Comparison of ENCODE assay signal across 8 mouse cellular contexts in the genomic region with DNA sequence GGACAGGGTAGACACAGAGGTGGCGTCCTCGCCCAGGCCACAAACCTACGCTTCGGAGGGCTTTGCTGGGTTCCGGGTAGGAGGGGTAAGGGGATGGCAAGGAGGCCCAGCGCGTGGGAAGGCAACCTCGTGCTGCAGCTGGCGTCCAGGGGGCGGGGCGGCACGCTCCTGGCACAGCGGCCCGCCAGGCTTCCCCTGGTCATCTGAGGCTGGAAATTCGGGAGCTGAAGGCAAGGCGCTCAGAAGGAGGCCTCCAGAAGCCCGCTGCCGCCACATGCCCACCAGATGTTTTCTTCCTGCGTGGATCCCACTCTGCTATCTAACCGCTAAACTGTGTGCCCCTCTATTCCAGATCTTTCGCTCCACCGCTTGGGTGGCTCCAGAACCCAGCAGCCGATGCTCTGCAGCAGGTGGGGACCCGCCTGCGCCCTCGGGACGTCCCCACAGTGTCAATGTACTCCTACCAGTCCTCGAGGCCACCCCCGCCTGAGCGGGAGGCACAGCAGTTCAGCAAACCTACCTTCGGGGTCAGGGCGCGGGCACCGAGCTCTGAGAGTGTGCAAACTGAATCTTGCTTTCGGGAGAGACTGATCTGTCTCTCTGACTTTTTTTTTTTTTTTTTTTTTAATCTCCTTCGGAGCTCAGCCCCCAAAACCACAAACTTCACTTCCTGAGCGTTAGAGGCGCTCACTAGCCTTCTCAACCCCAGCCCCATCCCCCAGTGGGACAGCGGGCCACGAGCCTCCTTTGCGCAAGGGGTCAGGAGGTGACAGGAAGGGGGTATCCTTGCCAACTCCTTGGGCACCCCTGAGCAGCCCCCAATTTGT. TPM values are rescaled to one million over a fixed set of nuclear protein-coding genes. Genes with fewer than 3 reads are reported as not detected.
A peak's percentile ranks its signal among the peaks of the same experiment; 100 is the strongest.
DNase-seq lines count a peak whose midpoint lies in the region; ATAC-seq and TF ChIP-seq lines count a peak whose summit lies in the region.

A gene (minus strand): TSS at position 602 of the 827 bp plus-strand sequence.

- TF ChIP-seq CTCF in liver, postnatal 0 days (IDR thresholded peaks at IDR 0.05; ENCODE audit: low read depth) = no peak

- H3K4me3 ChIP-seq in embryonic facial prominence, embryonic 10.5 days = peak within 1 kb of the TSS; percentile 42
- peak within 1 kb of the TSS; percentile 26 for H3K4me3 ChIP-seq in hindbrain, embryonic 12.5 days
- H3K4me3 ChIP-seq in liver, postnatal 0 days (ENCODE audit: low read depth, low read length) = peak within 1 kb of the TSS; percentile 47
- peak within 1 kb of the TSS; percentile 15 for H3K4me3 ChIP-seq in neural tube, embryonic 15.5 days (replicated peaks)

- no peaks in the 10 kb centered on the region for H3K9me3 ChIP-seq in embryonic facial prominence, embryonic 10.5 days
- H3K9me3 ChIP-seq in hindbrain, embryonic 12.5 days (replicated peaks) = no peaks in the 10 kb centered on the region
- no peaks in the 10 kb centered on the region for H3K9me3 ChIP-seq in liver, postnatal 0 days (ENCODE audit: low read length)
- H3K9me3 ChIP-seq in neural tube, embryonic 15.5 days (replicated peaks) = no peaks in the 10 kb centered on the region

- DNase-seq in kidney, adult 18-20 months = peak; percentile 25
- no peak for DNase-seq in kidney, adult 8-10 months
- DNase-seq in embryonic facial prominence, embryonic 10.5 days (ENCODE audit: low spot score) = peak; percentile 61
- peak; percentile 62 for DNase-seq in liver, postnatal 0 days
- DNase-seq in layer of hippocampus, postnatal 36 days = no peak
- no peak for DNase-seq in left cerebral cortex, adult 18-20 months (ENCODE audit: low spot score in 2 of 2)

- no peak within 1 kb of the TSS for H3K9ac ChIP-seq in hindbrain, embryonic 12.5 days
- H3K9ac ChIP-seq in liver, postnatal 0 days (replicated peaks) = peak within 1 kb of the TSS; percentile 53
- H3K9ac ChIP-seq in neural tube, embryonic 15.5 days (replicated peaks) = no peak within 1 kb of the TSS

- no peaks in the 10 kb centered on the region for H3K36me3 ChIP-seq in embryonic facial prominence, embryonic 10.5 days (replicated peaks)
- no peaks in the 10 kb centered on the region for H3K36me3 ChIP-seq in hindbrain, embryonic 12.5 days
- no peaks in the 10 kb centered on the region; the same call in 1 of the 2 replicates for H3K36me3 ChIP-seq in liver, postnatal 0 days (replicated peaks; ENCODE audit: insufficient read depth, low read length)
- no peaks in the 10 kb centered on the region for H3K36me3 ChIP-seq in neural tube, embryonic 15.5 days

- no peak for TF ChIP-seq EP300 in liver, postnatal 0 days (IDR thresholded peaks at IDR 0.05; ENCODE audit: low read depth)

- under 1% methylated on average over 41 of the region's 41 CpGs for WGBS in embryonic facial prominence, embryonic 10.5 days
- under 1% methylated on average over 41 of the region's 41 CpGs for WGBS in hindbrain, embryonic 12.5 days
- WGBS in liver, postnatal 0 days (ENCODE audit: insufficient replicate concordance) = under 1% methylated on average over 41 of the region's 41 CpGs
- under 1% methylated on average over 41 of the region's 41 CpGs for WGBS in neural tube, embryonic 15.5 days

- peaks cover 100% of the 10 kb centered on the region for H3K27me3 ChIP-seq in embryonic facial prominence, embryonic 10.5 days (replicated peaks; ENCODE audit: low read depth, poor library complexity, severe bottlenecking)
- H3K27me3 ChIP-seq in hindbrain, embryonic 12.5 days = peaks cover 93% of the 10 kb centered on the region
- peaks cover 77% of the 10 kb centered on the region for H3K27me3 ChIP-seq in liver, postnatal 0 days (ENCODE audit: insufficient read depth, low read length)
- H3K27me3 ChIP-seq in neural tube, embryonic 15.5 days (replicated peaks) = peaks cover 90% of the 10 kb centered on the region

- peaks cover 56% of the 10 kb centered on the region for H3K4me1 ChIP-seq in embryonic facial prominence, embryonic 10.5 days
- peaks cover 40% of the 10 kb centered on the region for H3K4me1 ChIP-seq in hindbrain, embryonic 12.5 days
- peaks cover 44% of the 10 kb centered on the region for H3K4me1 ChIP-seq in liver, postnatal 0 days (ENCODE audit: insufficient read depth)
- peaks cover 52% of the 10 kb centered on the region for H3K4me1 ChIP-seq in neural tube, embryonic 15.5 days

- H3K27ac ChIP-seq in embryonic facial prominence, embryonic 10.5 days (replicated peaks) = no peak within 1 kb of the TSS
- H3K27ac ChIP-seq in hindbrain, embryonic 12.5 days = no peak within 1 kb of the TSS
- H3K27ac ChIP-seq in liver, postnatal 0 days (ENCODE audit: low read depth) = peak within 1 kb of the TSS; percentile 73
- H3K27ac ChIP-seq in neural tube, embryonic 15.5 days (replicated peaks) = no peak within 1 kb of the TSS

- peak; percentile 44; the same call in 1 of the 2 replicates for ATAC-seq in hindbrain, embryonic 12.5 days (ENCODE audit: low FRiP score)
- peak; percentile 50 for ATAC-seq in liver, postnatal 0 days
- no peak for ATAC-seq in neural tube, embryonic 15.5 days (ENCODE audit: low FRiP score)

- H3K4me2 ChIP-seq in hindbrain, embryonic 12.5 days (replicated peaks) = peak within 1 kb of the TSS; percentile 46
- peak within 1 kb of the TSS; percentile 77 for H3K4me2 ChIP-seq in liver, postnatal 0 days (ENCODE audit: low read depth, low read length)
- H3K4me2 ChIP-seq in neural tube, embryonic 15.5 days = peak within 1 kb of the TSS; percentile 47

RNA-seq across cellular contexts. Expression of the gene that starts here (rescaled TPM):
- 0.05 TPM in 1 of 2 replicates, not detected in the other for polyA plus RNA-seq in embryonic facial prominence, embryonic 10.5 days (2016; fragmentation: Nextera tagmentation; extraction: Ambion mirVana)
- polyA plus RNA-seq in hindbrain, embryonic 12.5 days (2016; fragmentation: Nextera tagmentation; extraction: Ambion mirVana) = 0.23 TPM in 1 of 2 replicates, not detected in the other
- 1.3 and 1.4 TPM in 2 replicates for polyA plus RNA-seq in liver, postnatal 0 days (2015; fragmentation: Nextera tagmentation; extraction: Ambion mirVana)
- 2.1 TPM in 1 of 2 replicates, not detected in the other for polyA plus RNA-seq in neural tube, embryonic 15.5 days (2015; fragmentation: Nextera tagmentation; extraction: Ambion mirVana)
- total RNA-seq in layer of hippocampus, postnatal 36 days (2021) = not detected
- total RNA-seq in left cerebral cortex, adult 18-20 months (2021) = not detected

Comparison
In these comparisons a context has a peak if more than half of its experiments do, and no peak if none do; other contexts are left out.
1. DNase-seq: peak in kidney, adult 18-20 months (single experiment) and liver, postnatal 0 days (single experiment); none in kidney, adult 8-10 months (0 of 2), layer of hippocampus, postnatal 36 days (0 of 2) and left cerebral cortex, adult 18-20 months (0 of 2).
2. Peak in DNase-seq and H3K4me3 ChIP-seq in embryonic facial prominence, embryonic 10.5 days; RNA of the gene not detected or under 1 TPM.
3. Peak in ATAC-seq, H3K4me3 ChIP-seq and H3K4me2 ChIP-seq in hindbrain, embryonic 12.5 days; RNA of the gene not detected or under 1 TPM.
4. Peak in every context shown above with its lines, with median percentiles within 50 percentile points of each other: H3K4me3 ChIP-seq and H3K4me2 ChIP-seq.